Mouse (Mus musculus): ENCODE data around the gene Olfr119.

DNA sequence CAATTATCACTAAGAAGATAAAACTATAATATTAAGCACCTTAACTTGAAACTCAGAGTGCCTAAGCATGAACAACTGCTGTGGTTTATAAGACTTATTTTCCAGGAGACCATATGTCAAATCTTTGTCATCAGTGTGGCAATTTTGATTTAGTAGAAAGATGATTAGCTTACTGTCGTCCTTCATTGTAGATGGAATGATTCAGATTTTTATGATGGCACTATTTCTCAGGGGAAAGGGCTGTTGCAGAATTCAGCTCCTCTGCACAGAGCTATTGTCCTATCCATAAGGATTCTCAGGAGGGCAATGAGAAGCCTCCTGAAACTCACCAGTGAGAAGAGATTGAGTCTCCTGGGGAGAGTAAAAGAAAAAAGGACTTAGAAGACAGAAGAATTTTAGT, 25.1 kb downstream of the Olfr119 start, which contains the start of gene Olfr120:
- TF ChIP-seq POLR2A (IDR thresholded peaks at IDR 0.05; ENCODE audit: insufficient read length, low read depth) (no peak), CEBPB (IDR thresholded peaks at IDR 0.05; ENCODE audit: insufficient read depth, poor library complexity, severe bottlenecking) (no peak)

Measured in myocyte (in vitro differentiated cells).